9 mouse cellular contexts compared by ENCODE assay signal in genomic region chr3:97393079-97393478, GRCm38 (mm10). TPM values are rescaled to one million over a fixed set of nuclear protein-coding genes. Genes with fewer than 3 reads are reported as not detected.
DNase-seq lines count a peak whose midpoint lies in the region; ATAC-seq and TF ChIP-seq lines count a peak whose summit lies in the region.
"Had no signal": no experiment of that assay in that cellular context is flagged by ENCODE, and none has a peak within 500 bp of the region (broad histone marks: within the 10 kb centered on the region; RNA-seq: fewer than 3 reads in every experiment).

No protein-coding gene starts in this region.

- H3K27ac ChIP-seq in heart, postnatal 0 days (ENCODE audit: low read depth) = no peak overlapping the region
- H3K27ac ChIP-seq: hindbrain, embryonic 15.5 days had no signal

- H3K9ac ChIP-seq in heart, postnatal 0 days (replicated peaks; ENCODE audit: low read depth, low read length) = no peak overlapping the region
- H3K9ac ChIP-seq: hindbrain, embryonic 15.5 days had no signal

- no peaks in the 10 kb centered on the region for H3K36me3 ChIP-seq in heart, postnatal 0 days (replicated peaks; ENCODE audit: control insufficient read depth, insufficient read depth, low read length)
- H3K36me3 ChIP-seq: hindbrain, embryonic 15.5 days had no signal

- H3K9me3 ChIP-seq in heart, postnatal 0 days (replicated peaks; ENCODE audit: control insufficient read depth, low read length) = no peaks in the 10 kb centered on the region
- H3K9me3 ChIP-seq: hindbrain, embryonic 15.5 days had no signal

- no peak for ATAC-seq in heart, postnatal 0 days (ENCODE audit: insufficient read depth, low read depth)
- no peak for ATAC-seq in frontal cortex, adult (ENCODE audit: low TSS enrichment)

- no peak for TF ChIP-seq POLR2A in lung, adult 2 months (IDR thresholded peaks at IDR 0.05; ENCODE audit: borderline replicate concordance, extremely low read depth, low read depth, low read length)

- DNase-seq in heart, postnatal 0 days (ENCODE audit: low spot score) = no peak
- DNase-seq in heart, adult 9 months (ENCODE audit: low spot score in 2 of 2) = no peak
- peak; percentile 28 for DNase-seq in 416B (ENCODE audit: low read depth)
- peak; percentile 67 for DNase-seq in R1 (ENCODE audit: low read depth, low spot score)
- DNase-seq in lung, adult 2 months = no peak
- no peak for DNase-seq in spleen, postnatal 14 days (ENCODE audit: low spot score in 2 of 2)
- no peak for DNase-seq in cerebellum, adult 9-11 months

- 65% methylated on average over 5 of the region's 5 CpGs for WGBS in heart, postnatal 0 days
- 65% methylated on average over 5 of the region's 5 CpGs for WGBS in lung, adult 2 months

- H3K4me3 ChIP-seq in heart, postnatal 0 days (ENCODE audit: low read depth, low read length) = no peak overlapping the region
- H3K4me3 ChIP-seq in lung, adult 2 months (replicated peaks; ENCODE audit: extremely low read depth, low read depth, low read length) = no peak overlapping the region
- H3K4me3 ChIP-seq: hindbrain, embryonic 15.5 days had no signal

- H3K4me2 ChIP-seq in heart, postnatal 0 days (ENCODE audit: low read depth, low read length) = no peak overlapping the region
- H3K4me2 ChIP-seq: hindbrain, embryonic 15.5 days had no signal

- no peak for TF ChIP-seq EP300 in heart, postnatal 0 days (IDR thresholded peaks at IDR 0.05; ENCODE audit: low read depth)

- H3K27me3 ChIP-seq in heart, postnatal 0 days (ENCODE audit: control insufficient read depth, insufficient read depth, low read length) = no peaks in the 10 kb centered on the region
- H3K27me3 ChIP-seq: hindbrain, embryonic 15.5 days had no signal

- H3K4me1 ChIP-seq in heart, postnatal 0 days (ENCODE audit: control insufficient read depth, insufficient read depth) = no peaks in the 10 kb centered on the region
- H3K4me1 ChIP-seq in lung, adult 2 months (ENCODE audit: control insufficient read depth, insufficient read depth, low read length) = no peaks in the 10 kb centered on the region
- H3K4me1 ChIP-seq: hindbrain, embryonic 15.5 days had no signal

- peak; percentile 49 for TF ChIP-seq CTCF in heart, postnatal 0 days (IDR thresholded peaks at IDR 0.05; ENCODE audit: low read depth)
- TF ChIP-seq CTCF in lung, adult 2 months (IDR thresholded peaks at IDR 0.05; ENCODE audit: insufficient read depth, low read length) = peak; percentile 49; the same call in 1 of the 2 replicates

RNA-seq across cellular contexts. Expression of gene Olfr1402, which starts 28.7 kb away (rescaled TPM):
- not detected in 2 replicates for total RNA-seq in heart, postnatal 0 days (2014; rRNA removed; ENCODE audit: low replicate concordance)
- not detected in 2 replicates for polyA plus RNA-seq in heart, postnatal 0 days (2015; fragmentation: Nextera tagmentation; extraction: Ambion mirVana)
- polyA plus RNA-seq in lung, adult 2 months (2012; rRNA removed) = not detected in 2 replicates
- polyA plus RNA-seq: hindbrain, embryonic 15.5 days had no signal

Comparison
In these comparisons a context has a peak if more than half of its experiments do, and no peak if none do; other contexts are left out.
1. DNase-seq: peak in 416B (single experiment) and R1 (single experiment); none in heart, postnatal 0 days (single experiment), heart, adult 9 months (0 of 2), lung, adult 2 months (single experiment), spleen, postnatal 14 days (0 of 2) and cerebellum, adult 9-11 months (single experiment).